Mouse (Mus musculus) testis, postnatal 14 days (tissue): ENCODE results near the gene Gdf5.

Source experiments
- DNase-seq: peaks from one replicate; pipeline ENCODE4 v3.0.0; 2021; ENCODE audit warnings: low spot score

Gdf5 gene

DNA sequence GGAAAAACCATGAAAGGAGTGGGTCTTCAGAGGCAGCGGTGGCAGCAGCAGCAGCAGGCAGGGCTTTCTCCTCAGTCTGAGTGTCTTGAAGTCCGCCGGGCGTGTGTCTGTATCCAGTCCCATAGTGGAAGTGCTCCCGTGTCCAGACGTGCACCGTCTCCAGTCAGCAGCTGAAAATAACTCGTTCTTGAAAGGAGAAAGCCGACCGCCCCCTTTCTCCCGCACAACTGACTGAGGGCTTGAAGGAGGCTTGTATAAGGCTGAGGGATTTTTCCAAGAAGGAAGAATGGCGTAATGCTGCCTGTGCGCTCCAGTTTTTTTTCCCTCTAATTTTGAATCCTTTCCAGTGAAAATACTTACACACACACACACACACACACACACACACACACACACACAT lies at the start of gene Gdf5:
TSS of gene Gdf5 (minus strand) at position 244 of the 400 bp plus-strand sequence.
- DNase-seq = no peak

DNA sequence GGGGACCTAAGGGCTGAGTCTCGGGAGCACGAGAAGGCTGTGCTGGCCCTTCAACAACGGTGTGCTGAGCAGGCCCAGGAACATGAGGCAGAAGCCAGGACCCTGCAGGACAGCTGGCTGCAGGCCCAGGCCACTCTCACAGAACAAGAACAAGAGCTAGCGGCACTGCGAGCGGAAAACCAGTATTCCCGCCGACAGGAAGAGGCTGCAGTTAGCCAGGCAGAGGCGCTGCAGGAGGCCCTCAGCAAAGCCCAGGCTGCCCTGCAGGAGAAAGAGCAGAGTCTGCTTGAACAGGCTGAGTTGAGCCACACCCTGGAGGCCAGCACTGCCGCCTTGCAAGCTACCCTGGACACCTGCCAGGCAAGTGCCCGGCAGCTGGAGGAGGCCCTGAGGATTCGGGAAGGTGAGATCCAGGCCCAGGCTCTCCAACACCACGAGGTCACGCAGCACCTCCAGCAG lies 46.7 kb upstream of the Gdf5 start:
- DNase-seq = no peak

DNA sequence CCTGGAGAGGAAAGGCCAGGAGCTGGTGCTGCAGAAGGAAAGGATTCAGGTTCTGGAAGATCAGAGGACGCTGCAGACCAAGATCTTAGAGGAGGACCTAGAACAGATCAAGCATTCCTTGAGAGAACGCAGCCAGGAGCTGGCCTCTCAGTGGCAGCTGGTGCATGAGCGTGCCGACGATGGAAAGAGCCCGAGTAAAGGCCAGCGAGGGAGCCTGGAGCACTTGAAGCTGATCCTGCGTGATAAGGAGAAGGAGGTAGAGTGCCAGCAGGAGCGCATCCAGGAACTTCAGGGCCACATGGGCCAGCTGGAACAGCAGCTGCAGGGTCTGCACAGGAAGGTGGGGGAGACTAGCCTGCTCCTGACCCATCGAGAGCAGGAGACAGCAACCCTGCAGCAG lies 46.0 kb upstream of the Gdf5 start:
- DNase-seq = peak; percentile 31

DNA sequence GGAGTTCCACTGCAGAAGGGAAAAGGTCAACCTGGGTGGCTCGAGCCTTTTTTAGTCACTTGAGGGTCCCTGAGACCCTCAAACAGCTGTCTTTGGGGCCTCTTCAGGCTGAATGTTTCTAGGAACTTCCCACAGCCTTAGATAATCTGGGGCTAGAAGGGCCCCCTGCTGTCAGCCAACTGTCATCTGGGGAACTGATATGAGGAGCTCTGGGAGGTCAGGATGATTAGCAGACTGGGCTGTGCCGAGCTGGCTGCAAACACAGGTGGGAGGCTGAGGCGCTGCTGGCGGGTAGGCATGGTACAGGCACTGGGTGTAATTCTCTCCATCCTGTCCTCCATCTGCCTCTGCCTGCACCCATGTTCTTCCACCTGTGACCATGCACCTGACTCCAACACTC lies 43.9 kb upstream of the Gdf5 start:
- no peak for DNase-seq

DNA sequence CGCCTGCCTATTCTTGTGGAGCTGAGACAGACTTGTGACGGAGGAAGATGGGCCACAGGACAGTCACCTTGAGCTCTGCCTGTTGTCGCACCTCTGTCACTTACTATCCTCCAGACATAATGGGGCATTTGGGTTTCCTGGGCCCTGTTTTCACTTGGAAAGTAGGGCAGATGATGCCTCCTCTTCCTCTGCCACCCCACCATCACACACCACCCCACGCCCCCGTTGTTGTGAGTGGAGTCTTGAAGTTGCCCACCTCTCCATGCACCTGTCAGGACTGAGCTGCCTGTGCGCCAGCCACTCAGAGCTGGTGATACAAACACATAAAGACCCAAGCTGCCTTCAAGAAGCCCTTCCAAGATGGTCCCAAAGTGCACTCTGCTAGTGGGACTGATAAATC lies 42.0 kb upstream of the Gdf5 start:
- no peak for DNase-seq

DNA sequence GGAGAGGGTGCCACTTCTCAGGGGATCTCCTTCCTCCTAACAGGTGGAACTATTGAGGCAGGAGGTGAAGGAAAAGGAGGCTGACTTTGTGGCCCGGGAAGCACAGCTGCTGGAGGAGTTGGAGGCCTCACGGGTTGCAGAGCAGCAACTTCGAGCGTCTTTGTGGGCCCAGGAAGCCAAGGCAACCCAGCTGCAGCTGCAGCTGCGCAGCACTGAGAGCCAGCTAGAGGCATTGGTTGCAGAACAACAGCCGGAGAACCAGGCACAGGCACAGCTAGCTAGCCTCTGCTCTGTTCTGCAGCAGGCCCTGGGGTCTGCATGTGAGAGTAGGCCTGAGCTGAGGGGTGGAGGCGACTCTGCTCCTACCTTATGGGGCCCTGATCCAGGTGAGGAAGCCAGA lies 40.6 kb upstream of the Gdf5 start:
- no peak for DNase-seq

DNA sequence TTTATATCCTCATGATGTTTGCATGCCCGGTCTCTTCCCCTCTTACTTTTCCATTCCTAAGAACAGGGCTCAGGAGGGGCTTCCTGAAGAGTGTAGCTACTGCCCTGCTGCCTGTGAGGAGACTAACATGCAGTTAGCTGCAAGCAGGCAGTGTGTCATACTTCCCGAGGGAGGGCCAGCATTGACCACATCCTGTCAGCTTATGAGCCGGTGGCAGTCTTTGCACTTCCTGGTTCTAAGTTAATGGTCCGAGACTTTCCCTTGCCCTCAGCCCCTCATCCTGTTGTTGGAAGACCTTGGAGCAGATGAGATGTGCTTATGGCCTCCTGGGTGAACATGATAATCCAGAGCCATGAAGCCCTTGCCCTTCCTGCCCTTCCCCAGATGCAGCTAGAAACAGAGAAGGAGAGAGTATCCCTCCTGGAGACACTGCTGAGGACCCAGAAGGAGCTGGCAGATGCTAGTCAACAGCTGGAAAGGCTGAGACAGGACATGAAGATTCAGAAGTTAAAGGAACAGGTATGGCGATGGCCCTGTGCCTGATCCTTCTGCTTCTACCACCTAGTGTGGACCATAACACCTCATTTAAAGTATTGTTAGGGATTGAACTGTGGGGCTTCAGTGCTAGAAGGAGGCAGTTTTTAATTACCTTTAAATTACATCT lies 34.3 kb upstream of the Gdf5 start:
- no peak for DNase-seq

DNA sequence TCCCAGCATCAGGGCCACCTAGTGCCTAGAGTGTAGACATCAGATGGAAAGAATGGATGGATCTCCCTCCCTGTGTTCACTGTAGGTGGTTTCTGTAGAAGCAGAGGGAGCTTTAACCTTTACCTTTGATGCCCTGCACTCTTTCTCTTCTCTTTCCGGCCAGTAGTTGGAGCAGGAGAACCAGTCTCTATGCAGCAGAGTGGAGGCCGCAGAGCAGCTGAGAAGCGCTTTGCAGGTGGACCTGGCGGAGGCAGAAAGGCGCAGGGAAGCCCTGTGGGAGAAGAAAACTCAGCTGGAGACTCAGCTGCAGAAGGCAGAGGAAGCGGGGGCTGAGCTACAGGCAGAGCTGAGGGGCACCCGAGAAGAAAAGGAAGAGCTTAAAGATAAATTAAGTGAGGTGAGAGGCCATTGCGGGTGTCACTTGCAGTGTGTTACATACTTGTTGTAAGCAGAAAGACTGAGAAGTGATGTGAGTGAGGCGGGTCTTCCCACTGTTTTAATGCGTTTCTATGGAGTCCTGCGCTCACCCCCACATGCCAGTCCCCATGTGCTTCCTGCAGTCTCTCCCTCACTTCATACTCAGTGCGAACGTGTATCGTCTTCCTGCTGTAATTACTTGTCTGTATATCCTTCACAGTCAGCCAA lies 29.0 kb upstream of the Gdf5 start:
- DNase-seq = no peak

DNA sequence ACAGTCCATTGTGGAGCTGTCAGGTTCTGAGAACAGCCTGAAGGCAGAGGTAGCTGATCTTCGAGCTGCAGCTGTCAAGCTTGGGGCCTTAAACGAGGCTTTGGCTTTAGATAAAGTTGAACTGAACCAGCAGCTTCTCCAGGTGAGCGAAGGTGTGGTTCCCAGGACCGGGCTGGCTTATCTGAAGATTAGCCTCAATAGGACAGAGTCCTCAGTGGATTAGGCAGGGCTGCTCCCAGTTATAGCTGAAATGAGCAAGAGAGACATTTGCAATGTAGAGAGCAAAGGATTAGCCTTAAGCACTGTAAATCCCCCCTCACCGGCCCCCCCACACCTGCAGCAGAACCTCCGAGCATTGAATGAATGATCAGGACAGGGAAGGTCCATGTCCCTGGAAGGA lies 28.2 kb upstream of the Gdf5 start:
- no peak for DNase-seq

DNA sequence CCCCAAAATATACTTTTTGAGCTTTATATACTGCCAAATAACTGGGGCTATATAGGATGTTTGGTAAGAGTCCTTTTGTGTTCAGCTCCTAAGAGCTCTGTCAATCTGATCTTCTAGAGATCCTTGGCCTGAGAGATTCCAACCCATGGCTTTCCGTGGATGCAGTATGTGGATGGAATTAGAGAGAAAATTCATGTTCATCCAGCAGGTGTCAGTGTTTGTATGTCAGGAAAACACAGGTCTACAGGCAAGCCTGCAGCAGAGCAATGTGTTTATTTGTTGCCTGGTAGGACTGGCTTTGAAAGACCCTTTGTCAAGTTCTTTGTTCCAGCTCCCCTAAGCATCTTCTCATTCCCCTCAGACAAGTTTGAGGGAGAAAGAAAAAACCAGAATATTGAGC lies 17.8 kb upstream of the Gdf5 start:
- DNase-seq = no peak

DNA sequence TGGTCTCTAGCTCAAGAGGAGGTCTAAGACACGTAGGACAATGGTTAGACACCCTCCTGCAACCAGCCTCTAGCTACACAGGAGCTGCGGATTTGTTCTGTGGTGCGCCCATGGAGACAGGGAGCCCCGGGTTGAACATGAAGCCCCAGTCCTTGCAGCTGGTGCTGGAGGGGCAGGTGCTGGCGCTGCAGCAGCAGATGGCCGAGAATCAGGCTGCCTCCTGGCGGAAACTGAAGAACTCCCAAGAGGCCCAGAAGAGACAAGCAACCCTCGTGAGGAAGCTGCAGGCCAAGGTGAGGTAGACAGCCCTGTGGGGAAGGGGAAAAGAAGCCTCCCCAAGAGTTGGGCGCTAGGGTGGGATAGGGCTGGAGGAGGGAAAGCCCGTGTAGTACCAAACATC lies 16.7 kb upstream of the Gdf5 start:
- no peak for DNase-seq

DNA sequence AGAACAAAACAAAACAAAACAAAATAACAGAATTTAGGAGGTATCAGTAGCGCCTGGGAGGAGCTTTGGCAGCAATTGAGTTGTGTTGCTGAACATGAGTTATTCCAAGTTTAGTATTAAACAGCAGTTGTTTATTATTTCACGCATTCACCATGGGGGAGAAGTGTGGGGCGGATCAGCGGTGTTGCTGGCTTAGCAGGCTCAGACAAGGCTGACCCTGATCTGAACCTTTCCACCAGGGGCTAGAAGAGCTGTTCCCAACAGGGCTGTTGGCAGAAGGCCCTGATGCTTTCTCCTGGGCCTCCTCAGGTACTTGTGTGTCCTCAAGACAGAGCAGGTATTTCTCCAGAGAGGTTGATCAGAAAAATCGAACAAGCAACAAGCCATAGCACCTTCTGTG lies 14.8 kb upstream of the Gdf5 start:
- DNase-seq = no peak

DNA sequence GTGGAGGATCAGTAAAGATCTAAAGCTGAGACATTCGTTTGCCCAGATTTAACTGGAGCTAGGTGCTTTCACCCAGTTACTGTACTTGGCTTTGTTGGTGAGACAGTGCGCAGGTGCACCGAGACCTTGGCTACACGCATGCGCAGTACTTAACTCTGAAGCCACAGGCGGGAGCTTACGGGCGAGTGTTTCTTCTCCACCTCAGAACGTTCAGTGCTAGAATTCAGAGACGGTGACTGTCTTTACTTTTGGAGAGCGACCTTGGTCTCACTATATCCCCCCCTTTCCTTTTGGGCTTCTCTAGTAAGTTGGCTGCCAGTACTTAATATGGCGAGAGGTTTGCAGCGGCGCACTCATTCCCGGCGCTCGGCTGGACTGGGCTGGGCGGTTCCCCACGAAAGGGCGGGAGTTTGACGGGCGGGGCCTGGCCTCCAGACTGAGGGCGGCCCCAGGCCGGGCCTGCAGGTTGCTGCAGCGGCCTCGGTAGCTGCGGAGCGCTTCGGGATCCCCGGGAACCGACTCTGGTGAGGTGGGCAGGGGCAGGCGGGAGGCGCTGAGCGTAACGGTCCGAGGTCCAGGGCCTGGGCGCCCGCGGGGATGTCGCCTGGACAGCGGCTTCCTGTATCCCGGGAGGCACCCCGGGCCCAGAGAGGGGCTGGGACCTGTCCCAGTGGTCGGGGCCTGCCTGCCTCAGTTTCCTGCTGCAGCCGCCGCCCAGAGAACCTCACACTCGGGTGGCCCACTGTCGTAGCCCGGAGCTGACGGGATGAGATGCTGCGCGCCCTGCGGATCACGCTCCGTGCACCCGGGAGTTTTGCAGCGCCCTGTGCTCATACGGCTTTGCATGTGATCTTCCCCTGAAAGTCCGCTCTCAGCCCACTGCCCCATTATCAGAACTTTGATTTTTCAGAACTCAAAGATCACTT lies 11.2 kb upstream of the Gdf5 start, which contains the start of gene Cep250:
TSS of gene Cep250 (plus strand) at position 325 of the 926 bp plus-strand sequence.
- peak; percentile 92 for DNase-seq

DNA sequence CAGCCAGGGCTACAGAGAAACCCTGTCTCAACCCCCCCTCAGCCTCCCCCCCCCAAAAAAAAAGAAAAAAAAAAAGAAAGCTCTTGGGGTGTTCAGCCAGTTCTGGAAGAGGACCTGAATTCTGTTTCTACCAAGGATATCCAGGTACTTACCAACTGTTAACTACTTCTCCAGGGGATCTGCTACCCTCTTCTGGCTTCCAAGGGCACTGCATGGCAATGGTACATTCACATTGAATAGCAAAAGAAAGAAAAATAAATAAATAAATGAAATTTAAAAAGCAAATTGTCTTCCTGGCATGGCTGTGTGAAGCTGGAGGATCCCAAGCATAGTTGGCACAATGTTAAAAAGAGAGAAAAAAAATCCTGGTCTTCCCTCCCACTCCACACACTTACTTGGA lies 6.8 kb upstream of the Gdf5 start:
- DNase-seq = no peak

DNA sequence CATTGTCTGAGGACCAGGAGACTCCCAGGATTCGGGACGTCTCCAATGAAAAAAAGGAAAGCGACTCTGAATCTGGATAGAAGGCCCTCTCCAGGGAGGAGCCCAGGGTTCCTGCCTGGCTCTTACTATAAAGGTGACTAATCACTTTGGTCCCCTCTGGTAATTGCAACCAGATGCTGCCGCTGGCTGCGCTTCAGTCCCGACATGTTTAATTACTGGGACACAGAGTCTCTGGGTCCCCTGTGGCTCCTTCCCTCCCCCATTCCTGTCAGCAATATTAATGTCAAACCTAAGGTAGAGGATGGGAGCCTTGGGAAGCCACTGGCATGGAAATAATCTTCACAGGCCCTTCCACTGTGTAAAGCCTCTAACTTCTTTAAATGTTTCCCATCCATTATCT lies 4.2 kb upstream of the Gdf5 start:
- DNase-seq = no peak

DNA sequence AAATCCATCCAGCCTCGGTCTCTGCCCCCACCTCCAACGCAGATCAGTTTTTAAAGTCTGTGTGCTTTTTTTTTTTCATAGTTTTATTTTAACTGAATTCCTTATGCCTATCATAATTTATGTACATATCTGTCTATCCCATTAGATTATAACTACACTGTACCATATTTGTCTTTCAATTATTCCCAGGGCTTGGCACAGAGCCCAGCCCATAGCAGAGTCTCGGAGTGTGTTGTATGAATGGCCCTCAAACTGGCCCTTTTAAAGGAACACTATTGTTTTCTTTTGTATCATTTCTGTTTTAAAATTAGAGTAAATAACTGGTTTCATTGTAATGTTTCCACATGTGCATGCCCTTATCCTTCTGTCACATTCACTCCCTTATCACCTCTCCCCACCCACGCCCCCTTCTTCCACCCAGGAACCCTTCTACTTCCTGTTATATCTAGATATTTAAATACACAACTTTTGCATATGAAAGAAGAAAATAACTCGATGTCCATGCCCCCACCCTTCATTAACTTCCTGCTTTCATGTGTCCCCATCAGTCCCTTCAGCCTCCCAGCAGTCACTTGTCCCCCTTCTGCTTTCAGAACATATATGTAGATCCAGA lies 2.3 kb upstream of the Gdf5 start:
- no peak for DNase-seq

DNA sequence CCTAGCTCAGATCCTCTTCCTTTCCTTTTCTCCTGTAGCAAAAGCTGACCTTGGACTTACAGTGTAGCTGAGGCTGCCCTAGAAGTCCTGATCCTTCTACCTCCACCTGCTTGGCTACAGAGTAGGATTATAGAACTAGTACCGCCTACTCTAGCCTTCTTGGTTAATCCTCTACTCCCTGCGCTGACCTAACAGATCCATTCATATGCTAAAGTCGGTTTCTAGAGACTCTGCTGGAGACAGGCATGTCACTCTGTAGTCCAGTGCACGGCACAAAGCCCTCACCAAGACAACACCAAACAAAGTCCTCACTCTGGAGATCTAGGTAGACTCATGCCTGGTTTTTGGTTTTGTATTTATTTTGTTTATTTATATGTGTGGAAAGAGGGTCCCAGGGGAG lies 1.3 kb upstream of the Gdf5 start:
- no peak for DNase-seq

DNA sequence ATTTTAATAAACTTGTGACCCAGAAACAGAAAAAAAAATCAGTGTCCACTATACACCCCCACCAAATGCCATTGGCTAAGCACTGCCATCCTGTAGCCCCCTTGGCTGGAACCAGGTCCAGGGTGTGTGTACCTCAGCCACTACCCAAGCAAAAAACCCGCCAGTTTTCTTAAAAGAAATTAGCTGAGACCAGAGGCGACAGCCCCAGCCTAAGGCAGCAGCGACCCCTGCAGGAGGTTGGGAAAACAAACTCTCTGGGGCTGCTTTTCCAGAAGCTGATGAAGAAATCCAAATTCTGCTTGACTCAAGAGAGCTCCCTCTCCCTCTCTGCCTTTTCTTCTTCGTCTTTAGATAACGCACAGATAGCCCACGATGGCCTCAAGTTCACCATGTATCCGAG lies 902 bp upstream of the Gdf5 start:
- no peak for DNase-seq

DNA sequence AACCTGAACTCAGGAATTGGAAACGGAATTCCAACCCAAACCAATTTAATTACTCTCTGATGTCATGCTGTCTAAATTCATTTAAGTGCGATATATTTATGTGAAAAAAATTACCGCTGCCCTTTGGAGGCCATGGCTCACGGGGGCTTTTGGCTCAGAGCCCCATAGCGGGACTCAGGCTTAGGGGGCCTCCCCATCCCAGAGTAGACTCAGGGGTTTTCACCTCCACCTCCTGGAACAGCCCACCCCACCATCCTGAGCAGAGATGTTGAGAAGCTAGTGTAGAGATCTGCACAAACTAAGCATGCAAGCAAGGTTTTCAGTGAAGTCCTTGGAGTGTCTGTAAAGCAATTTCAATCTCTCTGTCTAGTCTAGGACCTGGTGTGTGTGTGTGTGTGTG lies 413 bp upstream of the Gdf5 start:
- no peak for DNase-seq

DNA sequence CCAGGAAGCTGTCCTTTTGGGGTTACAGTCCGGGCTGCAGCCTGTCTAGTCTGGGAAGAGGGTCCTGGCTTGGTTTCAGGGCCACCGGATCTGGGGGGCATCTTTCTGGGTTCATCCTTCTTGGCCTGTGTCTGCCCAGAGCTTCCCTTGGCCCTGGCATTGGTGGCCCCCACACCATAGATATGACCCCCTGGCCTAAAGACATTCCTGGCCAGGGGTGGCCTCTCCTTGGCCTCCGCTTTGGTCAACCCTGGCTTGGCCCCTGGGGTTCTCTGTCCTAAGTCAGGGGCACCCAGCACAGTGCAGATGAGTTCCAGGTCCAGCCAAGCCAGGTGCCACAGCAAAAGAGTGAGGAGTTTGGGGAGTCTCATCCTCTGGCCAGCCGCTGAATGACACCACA lies 482 bp downstream of the Gdf5 start:
- no peak for DNase-seq

DNA sequence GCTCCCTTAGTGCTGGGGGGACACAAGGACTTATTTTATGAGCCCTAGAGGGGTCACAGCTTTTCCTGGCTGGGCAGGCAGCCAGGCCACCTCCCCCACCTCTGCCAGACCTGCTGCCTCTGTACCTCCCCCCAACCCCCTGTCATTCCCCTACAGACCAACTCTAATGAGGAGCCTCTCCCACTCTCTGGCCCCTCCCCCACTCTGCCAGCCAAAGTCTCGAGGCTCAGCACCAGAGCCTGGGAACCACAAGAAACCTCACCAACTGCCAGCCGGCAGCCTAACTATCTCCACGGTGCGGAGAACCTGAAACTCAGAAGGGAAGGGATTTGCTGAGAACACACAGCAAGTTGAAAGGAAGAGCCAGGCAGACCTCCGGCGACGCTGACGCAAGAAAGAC lies 1.7 kb downstream of the Gdf5 start:
- no peak for DNase-seq

DNA sequence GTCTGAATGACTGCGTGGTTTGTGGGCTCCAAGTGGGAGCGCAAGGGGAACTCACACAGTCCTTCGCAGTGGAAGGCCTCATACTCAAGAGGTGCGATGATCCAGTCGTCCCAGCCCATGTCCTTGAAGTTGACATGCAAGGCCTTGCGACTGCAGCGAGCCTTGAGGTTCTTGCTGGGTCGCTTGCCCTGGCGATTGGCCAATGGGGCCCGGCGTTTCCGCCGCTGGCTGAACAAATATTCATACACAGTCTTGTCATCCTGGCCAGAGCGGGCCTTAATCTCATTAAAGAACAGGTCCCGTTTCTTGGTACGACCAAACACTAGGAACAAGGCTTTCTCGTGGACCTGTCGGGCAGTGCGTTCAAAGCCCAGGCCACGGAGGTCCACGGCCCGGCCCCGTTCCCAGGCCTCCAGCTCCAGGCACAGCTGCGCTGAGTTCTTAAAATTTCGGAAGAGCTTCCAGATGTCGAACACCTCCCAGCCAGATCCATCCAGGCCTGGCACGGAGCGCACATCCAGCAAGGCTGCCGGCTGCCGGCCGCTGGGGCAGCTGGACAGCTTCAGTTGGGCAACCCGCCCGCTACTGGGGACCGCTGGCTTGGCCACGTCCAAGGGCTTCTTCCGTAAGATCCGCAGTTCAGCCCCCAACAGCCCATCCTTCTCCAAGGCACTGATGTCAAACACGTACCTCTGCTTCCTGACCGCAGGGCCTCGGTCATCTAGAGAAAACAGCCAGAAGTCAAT lies 3.3 kb downstream of the Gdf5 start:
- no peak for DNase-seq
